Mouse (Mus musculus) erythroblast, embryonic 14.5 days (primary cell): ENCODE data around the gene Fgfr2.

Experiments
- GATA1 ChIP-seq: IDR thresholded peaks from 2 replicates; pipeline ENCODE4 v1.6.1; 2012; ENCODE audit warnings: low read length, inconsistent platforms, mixed read lengths
- TAL1 ChIP-seq: IDR thresholded peaks from 3 replicates; pipeline ENCODE4 v1.6.1; 2012; ENCODE audit warnings: low read length, inconsistent platforms, mixed read lengths

- TF ChIP-seq GATA1 (no peak), TAL1 (no peak)
These were observed 110.3 kb downstream of the Fgfr2 start for GRCm38 (mm10) chr7:133012637-133013366.
